Mouse (Mus musculus) testis, adult 2 months (tissue): ENCODE results near the gene Rnf38.

Experiments
- CTCF ChIP-seq: fragments of 200-500 bp; IDR thresholded peaks from 2 replicates; pipeline ENCODE4 v1.5.1; 2012; ENCODE audit warnings: low read depth, mild to moderate bottlenecking, inconsistent platforms, low read length, moderate library complexity; ENCODE audit not compliant: control insufficient read depth, insufficient read depth, insufficient replicate concordance
- POLR2A ChIP-seq: fragments of 200-500 bp; IDR thresholded peaks from 2 replicates; pipeline ENCODE4 v1.6.1; 2012; ENCODE audit warnings: low read depth, mild to moderate bottlenecking, inconsistent platforms, low read length, moderate library complexity; ENCODE audit not compliant: control insufficient read depth

DNA sequence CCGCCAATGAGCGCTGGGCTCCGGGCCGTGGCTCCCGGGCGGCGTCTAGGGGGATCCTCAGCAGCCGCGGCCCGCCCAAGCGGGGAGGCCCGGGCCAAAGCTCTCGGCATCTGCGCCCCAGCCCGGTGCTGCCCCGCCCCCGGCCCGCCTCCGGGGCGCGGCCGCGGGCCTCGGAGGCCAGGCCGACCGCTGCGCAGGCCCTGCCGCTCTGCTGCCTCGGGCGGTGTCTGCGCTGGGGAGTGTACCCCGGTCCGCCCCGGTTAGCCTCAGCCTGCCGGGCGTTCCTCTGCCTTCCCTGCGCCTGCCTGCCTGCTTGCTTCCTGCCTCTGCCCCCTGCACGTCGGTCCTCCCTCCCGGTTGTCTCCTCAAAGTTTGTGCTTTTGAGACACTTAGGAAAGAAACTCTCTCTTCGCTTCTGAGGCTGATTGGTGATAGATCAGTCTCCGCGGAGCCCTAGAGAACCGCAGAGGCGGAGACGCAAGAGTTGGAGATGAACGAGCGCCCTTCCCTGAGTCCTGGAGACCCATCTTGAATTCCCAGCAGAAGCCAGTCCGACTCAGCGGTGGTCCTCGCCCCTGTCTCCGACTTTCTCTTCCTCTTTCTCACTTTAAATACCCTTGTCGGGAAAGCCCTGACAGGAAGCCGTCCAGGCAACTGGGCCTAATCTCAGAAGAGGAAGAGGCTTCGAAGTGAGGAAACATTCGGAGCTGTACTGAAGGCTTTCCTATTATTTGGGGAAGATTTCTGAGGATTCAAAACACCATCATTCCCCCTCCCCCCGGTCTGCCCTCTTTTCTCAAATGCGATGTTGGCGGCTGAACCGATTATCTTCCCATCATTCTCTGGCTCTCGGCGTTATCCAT is 646 bp upstream of the Rnf38 start:
- TF ChIP-seq POLR2A, result peak; percentile 73
- no peak for TF ChIP-seq CTCF
